Mouse (Mus musculus) cerebellum, adult 2 months (tissue): ENCODE data around the gene Adat3. TPM values are rescaled to one million over a fixed set of nuclear protein-coding genes. Genes with fewer than 3 reads are reported as not detected.
A peak's percentile ranks its signal among the peaks of the same experiment; 100 is the strongest.

Experiments
- DNase-seq, 2 experiments: peaks; one replicate each; pipeline ENCODE4 v3.0.0; 2021
- H3K27ac ChIP-seq: fragments of 200-500 bp; 2 replicates; pipeline ENCODE4 v1.5.1; 2012; ENCODE audit warnings: low read length, control low read depth, inconsistent platforms; ENCODE audit not compliant: insufficient read depth
- H3K27me3 ChIP-seq: fragments of 200-500 bp; 2 replicates; pipeline ENCODE4 v1.6.1; 2012; ENCODE audit warnings: inconsistent platforms, mild to moderate bottlenecking, low read length, moderate library complexity; ENCODE audit not compliant: control insufficient read depth, insufficient read depth
- H3K4me1 ChIP-seq: fragments of 200-500 bp; 2 replicates; pipeline ENCODE4 v1.6.1; 2011; ENCODE audit warnings: low read length; ENCODE audit not compliant: control insufficient read depth, insufficient read depth
- H3K4me3 ChIP-seq: fragments of 200-500 bp; replicated peaks from 2 replicates; pipeline ENCODE3; 2011; ENCODE audit warnings: mild to moderate bottlenecking, low read depth, low read length, control low read depth; ENCODE audit not compliant: insufficient read depth
- CTCF ChIP-seq: fragments of 200-500 bp; IDR thresholded peaks from 2 replicates; pipeline ENCODE4 v1.5.1; 2011; ENCODE audit warnings: low read depth, mild to moderate bottlenecking, control low read depth, low read length, moderate library complexity, borderline replicate concordance; ENCODE audit not compliant: insufficient read depth
- POLR2A ChIP-seq: fragments of 200-500 bp; IDR thresholded peaks from 2 replicates; pipeline ENCODE4 v1.6.1; 2011; ENCODE audit warnings: low read length, control low read depth, borderline replicate concordance; ENCODE audit not compliant: insufficient read depth
- WGBS: fragments of 180-500 bp; shearing (Covaris S2); methylation state at CpG from one replicate; pipeline ENCODE4 v1.1.7; 2018; 5-methylcytosine and 5-hydroxymethylcytosine counted together
- polyA plus RNA-seq: library from polyadenylated mRNA; depleted of rRNA; stranded (reverse); fragments of >200 nt; gene quantifications from 2 replicates; pipeline ENCODE4 v1.2.3, GENCODE M21; 2012

Gene Adat3
- polyA plus RNA-seq, 1 experiment = 7.0 TPM

GRCm38 (mm10) chr10:80584045-80584488 lies 18.6 kb upstream of the Adat3 start:
- peak; percentile 59 to 61 for DNase-seq

GRCm38 (mm10) chr10:80584642-80585552 lies 17.8 kb upstream of the Adat3 start:
- 0 out of 2 replicates have a peak overlapping the region, but pooled peaks have one; percentile 7 for H3K27ac ChIP-seq
- no peaks in the 10 kb centered on the region for H3K27me3 ChIP-seq
- TF ChIP-seq CTCF (no peak), POLR2A (no peak)
- no peak overlapping the region for H3K4me3 ChIP-seq
- no peak for DNase-seq
- 45% methylated on average over 12 of the region's 12 CpGs for WGBS
- peaks cover 47% of the 10 kb centered on the region for H3K4me1 ChIP-seq

More at GRCm38 (mm10) chr10:80584045-80584488, 18.6 kb upstream of the Adat3 start:
- H3K4me1 ChIP-seq = peaks cover 44% of the 10 kb centered on the region
- H3K27ac ChIP-seq = no peak overlapping the region
- TF ChIP-seq CTCF (no peak), POLR2A (no peak)
- no peaks in the 10 kb centered on the region for H3K27me3 ChIP-seq
- no peak overlapping the region for H3K4me3 ChIP-seq
- WGBS = 32% methylated on average over 12 of the region's 12 CpGs

- WGBS = 87% methylated on average over 8 of the region's 8 CpGs
- no peak overlapping the region for H3K27ac ChIP-seq
- TF ChIP-seq CTCF (no peak), POLR2A (no peak)
Measured at GRCm38 (mm10) chr10:80585581-80585980, 17.1 kb upstream of the Adat3 start.

GRCm38 (mm10) chr10:80586407-80587304 lies 16.0 kb upstream of the Adat3 start:
- Histone ChIP-seq H3K4me1 (peaks cover 47% of the 10 kb centered on the region), H3K27me3 (no peaks in the 10 kb centered on the region), H3K4me3 (no peak overlapping the region), H3K27ac (peak overlapping the region; percentile 2; the same call in 1 of the 2 replicates)
- no peak for DNase-seq
- WGBS = 90% methylated on average over 47 of the region's 51 CpGs
- TF ChIP-seq CTCF (no peak), POLR2A (no peak)

More at GRCm38 (mm10) chr10:80585581-80585980, 17.1 kb upstream of the Adat3 start:
- no peaks in the 10 kb centered on the region for H3K27me3 ChIP-seq
- no peak overlapping the region for H3K4me3 ChIP-seq
- peaks cover 47% of the 10 kb centered on the region for H3K4me1 ChIP-seq
- no peak for DNase-seq

GRCm38 (mm10) chr10:80587305-80587657 lies 15.4 kb upstream of the Adat3 start:
- 17% methylated on average over 4 of the region's 4 CpGs for WGBS
- DNase-seq = no peak
- no peaks in the 10 kb centered on the region for H3K27me3 ChIP-seq
- TF ChIP-seq POLR2A (no peak), CTCF (no peak)
- peaks cover 47% of the 10 kb centered on the region for H3K4me1 ChIP-seq
- H3K27ac ChIP-seq = peak overlapping the region; percentile 2; the same call in 1 of the 2 replicates
- H3K4me3 ChIP-seq = no peak overlapping the region

- WGBS = 5% methylated on average over 12 of the region's 12 CpGs
- peak in 1 of 2 experiments; percentile 36 for DNase-seq
- peaks cover 39% of the 10 kb centered on the region for H3K4me1 ChIP-seq
- no peaks in the 10 kb centered on the region for H3K27me3 ChIP-seq
- TF ChIP-seq CTCF (no peak), POLR2A (no peak)
- H3K27ac ChIP-seq = peak overlapping the region; percentile 37
- peak overlapping the region; percentile 93 for H3K4me3 ChIP-seq
Measured at GRCm38 (mm10) chr10:80589127-80589878, 13.4 kb upstream of the Adat3 start.
